Mouse (Mus musculus) limb, embryonic 14.5 days (tissue): ENCODE measurements around the gene Scamp1. TPM values are rescaled to one million over a fixed set of nuclear protein-coding genes. Genes with fewer than 3 reads are reported as not detected.

Experiments used
- ATAC-seq: fragments of 200-750 bp; cut with Nextera tagmentation; 2 replicates; pipeline ENCODE4 v1.8.0; 2017; ENCODE audit warnings: low read depth, moderate number of reproducible peaks, moderate TSS enrichment; ENCODE audit not compliant: low FRiP score
- DNase-seq: peaks from one replicate; pipeline ENCODE4 v3.0.0-alpha.2; 2015; ENCODE audit warnings: low spot score
- H3K27ac ChIP-seq: fragments of 300-500 bp; sonication (generic); replicated peaks from 2 replicates; pipeline ENCODE4 v1.5.1; 2014; ENCODE audit warnings: low read depth, mild to moderate bottlenecking, low read length, moderate library complexity, mixed read lengths
- H3K27me3 ChIP-seq: fragments of 300-500 bp; sonication (generic); 2 replicates; pipeline ENCODE4 v1.6.1; 2014; ENCODE audit warnings: low read length, mixed read lengths; ENCODE audit not compliant: control insufficient read depth, insufficient read depth
- H3K36me3 ChIP-seq: fragments of 300-500 bp; sonication (generic); 2 replicates; pipeline ENCODE4 v1.6.1; 2014; ENCODE audit warnings: mild to moderate bottlenecking, low read length, moderate library complexity, mixed read lengths; ENCODE audit not compliant: control insufficient read depth, insufficient read depth
- H3K4me1 ChIP-seq: fragments of 300-500 bp; sonication (generic); 2 replicates; pipeline ENCODE4 v1.6.1; 2014; ENCODE audit warnings: antibody characterized with exemption, low read length, mixed read lengths; ENCODE audit not compliant: control insufficient read depth, insufficient read depth
- H3K4me2 ChIP-seq: fragments of 300-500 bp; sonication (generic); replicated peaks from 2 replicates; pipeline ENCODE4 v1.6.1; 2014; ENCODE audit warnings: low read depth, mild to moderate bottlenecking, low read length, moderate library complexity; ENCODE audit not compliant: severe bottlenecking
- H3K4me3 ChIP-seq: fragments of 300-500 bp; sonication (generic); replicated peaks from 2 replicates; pipeline ENCODE4 v1.5.1; 2014; ENCODE audit warnings: low read length
- H3K9ac ChIP-seq: fragments of 300-500 bp; sonication (generic); 2 replicates; pipeline ENCODE4 v1.6.1; 2014; ENCODE audit warnings: mild to moderate bottlenecking, low read depth, low read length, moderate library complexity; ENCODE audit not compliant: severe bottlenecking
- H3K9me3 ChIP-seq: fragments of 300-500 bp; sonication (generic); 2 replicates; pipeline ENCODE4 v1.6.1; 2016; ENCODE audit warnings: low read length; ENCODE audit not compliant: control insufficient read depth
- POLR2A ChIP-seq: fragments of 200-500 bp; IDR thresholded peaks from 2 replicates; pipeline ENCODE4 v1.8.0; 2012; ENCODE audit warnings: inconsistent platforms, mild to moderate bottlenecking, moderate library complexity, borderline replicate concordance; ENCODE audit not compliant: insufficient read depth, insufficient read length; ENCODE audit errors: extremely low read depth
- WGBS: fragments of 180-500 bp; shearing (Covaris S2); extraction: QIAGEN DNeasy Blood & Tissue Kit; methylation state at CpG from one replicate; pipeline ENCODE4 v1.1.7; 2014; 5-methylcytosine and 5-hydroxymethylcytosine counted together
- polyA plus RNA-seq, 2 experiments: library from polyadenylated mRNA; depleted of rRNA in 1 of 2; stranded (reverse) in 1 of 2; unstranded in 1 of 2; fragments of >200 nt; fragmentation: Nextera tagmentation in 1 of 2; extraction: Ambion mirVana in 1 of 2; gene quantifications; 2 replicates each; pipeline versions ENCODE4 v1.2.1 to v1.2.3; 2012 to 2014

Gene Scamp1
- polyA plus RNA-seq, 2 experiments = 19.5 to 26.1 TPM

GRCm38 (mm10) chr13:94152836-94153235, 132.8 kb downstream of the Scamp1 start:
- DNase-seq = no peak
- Histone ChIP-seq H3K27me3 (no peaks in the 10 kb centered on the region), H3K9me3 (no peaks in the 10 kb centered on the region), H3K4me2 (no peak overlapping the region), H3K27ac (no peak overlapping the region), H3K36me3 (no peaks in the 10 kb centered on the region), H3K4me1 (0 out of 2 replicates have a peak, but pooled peaks cover 5% of the 10 kb centered on the region), H3K9ac (no peak overlapping the region), H3K4me3 (no peak overlapping the region)
- no peak for ATAC-seq
- no peak for TF ChIP-seq POLR2A
- WGBS = 95% methylated on average over 10 of the region's 10 CpGs

Other genes starting within 250 kb of the Scamp1 start
- gene Lhfpl2, start 228.1 kb downstream of the Scamp1 start, polyA plus RNA-seq (2012; rRNA removed) = 60.5 and 82.1 TPM in 2 replicates
- 69.4 and 71.9 TPM in 2 replicates for gene Lhfpl2, start 228.1 kb downstream of the Scamp1 start, polyA plus RNA-seq (2014; fragmentation: Nextera tagmentation; extraction: Ambion mirVana)
- gene Ap3b1, start 73.1 kb upstream of the Scamp1 start, polyA plus RNA-seq (2012; rRNA removed) = 45.3 and 54.5 TPM in 2 replicates
- gene Ap3b1, start 73.1 kb upstream of the Scamp1 start, polyA plus RNA-seq (2014; fragmentation: Nextera tagmentation; extraction: Ambion mirVana) = 41.6 and 42.2 TPM in 2 replicates